Mouse (Mus musculus) midbrain, embryonic 11.5 days (tissue): ENCODE results near the gene Gid8. TPM values are rescaled to one million over a fixed set of nuclear protein-coding genes. Genes with fewer than 3 reads are reported as not detected.

Experiments
- ATAC-seq: fragments of 200-750 bp; cut with Nextera tagmentation; 2 replicates; pipeline ENCODE4 v1.8.0; 2017; ENCODE audit warnings: moderate TSS enrichment, moderate library complexity; ENCODE audit not compliant: low FRiP score
- DNase-seq: peaks from one replicate; pipeline ENCODE4 v3.0.0; 2015; ENCODE audit warnings: low spot score; ENCODE audit errors: missing footprints
- H3K27ac ChIP-seq: fragments of 300-500 bp; sonication (generic); 2 replicates; pipeline ENCODE4 v1.5.1; 2014; ENCODE audit warnings: low read depth, low read length
- H3K27me3 ChIP-seq: fragments of 300-500 bp; sonication (generic); 2 replicates; pipeline ENCODE4 v1.6.1; 2014; ENCODE audit warnings: mild to moderate bottlenecking, low read length, moderate library complexity, mixed read lengths; ENCODE audit not compliant: control insufficient read depth, insufficient read depth
- H3K36me3 ChIP-seq: fragments of 300-500 bp; sonication (generic); 2 replicates; pipeline ENCODE4 v1.6.1; 2014; ENCODE audit warnings: mild to moderate bottlenecking, low read length, moderate library complexity, mixed read lengths; ENCODE audit not compliant: control insufficient read depth, insufficient read depth
- H3K4me1 ChIP-seq: fragments of 300-500 bp; sonication (generic); 2 replicates; pipeline ENCODE4 v1.6.1; 2014; ENCODE audit warnings: low read length; ENCODE audit not compliant: control insufficient read depth, insufficient read depth
- H3K4me2 ChIP-seq: fragments of 300-500 bp; sonication (generic); 2 replicates; pipeline ENCODE4 v1.6.1; 2014; ENCODE audit warnings: mild to moderate bottlenecking, moderate library complexity
- H3K4me3 ChIP-seq: fragments of 300-500 bp; sonication (generic); 2 replicates; pipeline ENCODE4 v1.5.1; 2014; ENCODE audit warnings: low read depth, low read length
- H3K9ac ChIP-seq: fragments of 300-500 bp; sonication (generic); 2 replicates; pipeline ENCODE4 v1.6.1; 2014; ENCODE audit warnings: low read length
- H3K9me3 ChIP-seq: fragments of 300-500 bp; sonication (generic); 2 replicates; pipeline ENCODE4 v1.6.1; 2016; ENCODE audit warnings: low read length; ENCODE audit not compliant: control insufficient read depth
- WGBS: fragments of 180-500 bp; shearing (Covaris S2); extraction: QIAGEN DNeasy Blood & Tissue Kit; methylation state at CpG from one replicate; pipeline ENCODE4 v1.1.7; 2014; 5-methylcytosine and 5-hydroxymethylcytosine counted together
- polyA plus RNA-seq: library from polyadenylated mRNA; unstranded; fragments of >200 nt; fragmentation: Nextera tagmentation; extraction: Ambion mirVana; gene quantifications from 2 replicates; pipeline ENCODE4 v1.2.1, GENCODE M21; 2014

The Gid8 gene
- polyA plus RNA-seq, 1 experiment from 2014 or later = 63.4 TPM

DNA sequence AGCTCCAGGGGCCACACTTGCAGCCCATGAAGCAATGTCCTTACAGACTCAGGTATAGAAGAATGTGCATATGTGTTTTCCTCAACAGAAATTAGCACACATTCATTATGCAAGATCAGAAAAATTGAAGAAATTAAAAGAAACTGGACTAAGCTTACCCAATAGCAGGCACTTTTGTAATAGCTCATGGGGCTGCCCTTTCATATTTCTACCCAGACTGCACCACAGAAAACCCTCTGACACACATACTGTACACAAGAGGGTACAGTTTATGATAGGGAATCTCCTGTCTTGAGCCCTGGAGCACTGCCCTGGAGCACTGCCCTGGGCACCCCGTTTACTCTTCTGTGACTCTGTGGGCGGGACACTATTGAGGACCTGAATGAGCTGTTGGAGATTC lies 28.1 kb downstream of the Gid8 start:
- no peak for DNase-seq
- no peaks in the 10 kb centered on the region for H3K27me3 ChIP-seq
- no peaks in the 10 kb centered on the region for H3K9me3 ChIP-seq
- 65% methylated on average over 2 of the region's 2 CpGs for WGBS
- H3K36me3 ChIP-seq = no peaks in the 10 kb centered on the region
- H3K9ac ChIP-seq = no peak overlapping the region
- no peaks in the 10 kb centered on the region for H3K4me1 ChIP-seq
- no peak for ATAC-seq
- H3K4me2 ChIP-seq = no peak overlapping the region
- no peak overlapping the region for H3K27ac ChIP-seq
- H3K4me3 ChIP-seq = no peak overlapping the region

DNA sequence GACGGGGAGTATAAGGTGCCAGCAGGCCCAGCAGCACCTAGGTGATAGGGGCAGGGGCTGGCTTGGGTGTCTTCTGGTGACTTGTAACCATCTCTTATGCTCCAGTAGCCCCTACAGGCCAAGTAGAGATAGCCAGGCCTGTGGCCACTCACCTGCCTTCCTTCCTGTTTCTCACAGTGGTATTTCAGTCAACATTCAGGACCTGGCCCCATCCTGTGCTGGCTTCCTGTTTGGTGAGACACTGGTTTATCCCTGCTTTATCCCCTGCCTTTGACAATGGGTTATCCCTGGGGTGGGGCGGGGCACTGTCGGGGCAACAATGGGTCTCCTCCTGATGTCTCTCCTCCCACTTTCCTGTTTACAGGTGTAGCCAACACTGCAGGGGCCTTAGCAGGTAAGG lies 30.4 kb downstream of the Gid8 start:
- WGBS = 17% methylated on average over 3 of the region's 3 CpGs
- Histone ChIP-seq H3K4me3 (no peak overlapping the region), H3K27me3 (no peaks in the 10 kb centered on the region), H3K4me2 (no peak overlapping the region), H3K9ac (no peak overlapping the region), H3K27ac (no peak overlapping the region), H3K9me3 (no peaks in the 10 kb centered on the region), H3K4me1 (no peaks in the 10 kb centered on the region), H3K36me3 (no peaks in the 10 kb centered on the region)
- no peak for DNase-seq
- no peak for ATAC-seq

GRCm38 (mm10) chr2:180741421-180741820 lies 31.5 kb downstream of the Gid8 start:
- no peak overlapping the region for H3K4me3 ChIP-seq
- H3K27me3 ChIP-seq = no peaks in the 10 kb centered on the region
- DNase-seq = no peak
- no peak overlapping the region for H3K27ac ChIP-seq
- H3K4me2 ChIP-seq = no peak overlapping the region
- no peak overlapping the region for H3K9ac ChIP-seq
- WGBS = 77% methylated on average over 7 of the region's 7 CpGs
- ATAC-seq = no peak
- no peaks in the 10 kb centered on the region for H3K36me3 ChIP-seq
- no peaks in the 10 kb centered on the region for H3K9me3 ChIP-seq
- H3K4me1 ChIP-seq = no peaks in the 10 kb centered on the region

GRCm38 (mm10) chr2:180742820-180743219 lies 32.9 kb downstream of the Gid8 start:
- Histone ChIP-seq H3K9ac (no peak overlapping the region), H3K27me3 (no peaks in the 10 kb centered on the region), H3K36me3 (no peaks in the 10 kb centered on the region), H3K9me3 (no peaks in the 10 kb centered on the region), H3K4me1 (no peaks in the 10 kb centered on the region), H3K4me3 (no peak overlapping the region), H3K27ac (no peak overlapping the region), H3K4me2 (no peak overlapping the region)
- ATAC-seq = no peak
- 90% methylated on average over 6 of the region's 6 CpGs for WGBS
- peak; percentile 64 for DNase-seq

- H3K4me1 ChIP-seq = no peaks in the 10 kb centered on the region
- DNase-seq (peak; percentile 59), ATAC-seq (no peak)
- H3K27me3 ChIP-seq = no peaks in the 10 kb centered on the region
- H3K36me3 ChIP-seq = no peaks in the 10 kb centered on the region
- H3K9ac ChIP-seq = no peak overlapping the region
- 85% methylated on average over 2 of the region's 2 CpGs for WGBS
- no peak overlapping the region for H3K4me2 ChIP-seq
- no peaks in the 10 kb centered on the region for H3K9me3 ChIP-seq
- H3K27ac ChIP-seq = no peak overlapping the region
- no peak overlapping the region for H3K4me3 ChIP-seq
These were observed 33.4 kb downstream of the Gid8 start for GRCm38 (mm10) chr2:180743321-180743720.

- Histone ChIP-seq H3K36me3 (no peaks in the 10 kb centered on the region), H3K4me2 (no peak overlapping the region), H3K4me1 (no peaks in the 10 kb centered on the region), H3K27ac (no peak overlapping the region), H3K4me3 (no peak overlapping the region), H3K27me3 (no peaks in the 10 kb centered on the region), H3K9ac (no peak overlapping the region), H3K9me3 (no peaks in the 10 kb centered on the region)
- DNase-seq = peak; percentile 97
- ATAC-seq = peak; percentile 73
- 42% methylated on average over 17 of the region's 17 CpGs for WGBS
These were observed 35.5 kb downstream of the Gid8 start for GRCm38 (mm10) chr2:180745248-180745927.

- Histone ChIP-seq H3K9ac (no peak overlapping the region), H3K9me3 (no peaks in the 10 kb centered on the region), H3K27ac (no peak overlapping the region), H3K27me3 (no peaks in the 10 kb centered on the region), H3K4me3 (no peak overlapping the region), H3K4me2 (no peak overlapping the region), H3K36me3 (no peaks in the 10 kb centered on the region), H3K4me1 (no peaks in the 10 kb centered on the region)
- 35% methylated on average over 5 of the region's 5 CpGs for WGBS
- peak; percentile 77 for DNase-seq
- ATAC-seq = peak; percentile 55; the same call in 1 of the 2 replicates
These were observed 36.8 kb downstream of the Gid8 start for GRCm38 (mm10) chr2:180746569-180747192.

GRCm38 (mm10) chr2:180748904-180749303 lies 39.0 kb downstream of the Gid8 start:
- no peak overlapping the region for H3K4me2 ChIP-seq

GRCm38 (mm10) chr2:180754976-180755688 lies 45.2 kb downstream of the Gid8 start:
- no peak overlapping the region for H3K4me2 ChIP-seq
- WGBS = 83% methylated on average over 5 of the region's 5 CpGs
- H3K9me3 ChIP-seq = no peaks in the 10 kb centered on the region
- H3K36me3 ChIP-seq = no peaks in the 10 kb centered on the region
- H3K9ac ChIP-seq = no peak overlapping the region
- H3K4me1 ChIP-seq = peaks cover 13% of the 10 kb centered on the region
- H3K27me3 ChIP-seq = no peaks in the 10 kb centered on the region; the same call in 1 of the 2 replicates
- DNase-seq (peak; percentile 81), ATAC-seq (no peak)
- H3K4me3 ChIP-seq = no peak overlapping the region
- no peak overlapping the region for H3K27ac ChIP-seq

More at GRCm38 (mm10) chr2:180748904-180749303, 39.0 kb downstream of the Gid8 start:
- DNase-seq (peak; percentile 69), ATAC-seq (no peak)
- H3K4me3 ChIP-seq = no peak overlapping the region
- H3K27me3 ChIP-seq = no peaks in the 10 kb centered on the region
- no peak overlapping the region for H3K27ac ChIP-seq
- no peaks in the 10 kb centered on the region for H3K4me1 ChIP-seq
- H3K9me3 ChIP-seq = no peaks in the 10 kb centered on the region
- H3K9ac ChIP-seq = no peak overlapping the region
- 69% methylated on average over 5 of the region's 5 CpGs for WGBS
- no peaks in the 10 kb centered on the region for H3K36me3 ChIP-seq
